Mouse (Mus musculus) ES-Bruce4 (cell line): ENCODE measurements around the gene Gtf2a1.

Experiments
- EP300 ChIP-seq: IDR thresholded peaks from 2 replicates; pipeline ENCODE4 v1.6.1; 2011; ENCODE audit warnings: low read depth, low read length; ENCODE audit not compliant: insufficient read depth
- POLR2A ChIP-seq: IDR thresholded peaks from one replicate; pipeline ENCODE4 v1.8.1; 2011; ENCODE audit warnings: low read length; ENCODE audit not compliant: insufficient read depth

DNA sequence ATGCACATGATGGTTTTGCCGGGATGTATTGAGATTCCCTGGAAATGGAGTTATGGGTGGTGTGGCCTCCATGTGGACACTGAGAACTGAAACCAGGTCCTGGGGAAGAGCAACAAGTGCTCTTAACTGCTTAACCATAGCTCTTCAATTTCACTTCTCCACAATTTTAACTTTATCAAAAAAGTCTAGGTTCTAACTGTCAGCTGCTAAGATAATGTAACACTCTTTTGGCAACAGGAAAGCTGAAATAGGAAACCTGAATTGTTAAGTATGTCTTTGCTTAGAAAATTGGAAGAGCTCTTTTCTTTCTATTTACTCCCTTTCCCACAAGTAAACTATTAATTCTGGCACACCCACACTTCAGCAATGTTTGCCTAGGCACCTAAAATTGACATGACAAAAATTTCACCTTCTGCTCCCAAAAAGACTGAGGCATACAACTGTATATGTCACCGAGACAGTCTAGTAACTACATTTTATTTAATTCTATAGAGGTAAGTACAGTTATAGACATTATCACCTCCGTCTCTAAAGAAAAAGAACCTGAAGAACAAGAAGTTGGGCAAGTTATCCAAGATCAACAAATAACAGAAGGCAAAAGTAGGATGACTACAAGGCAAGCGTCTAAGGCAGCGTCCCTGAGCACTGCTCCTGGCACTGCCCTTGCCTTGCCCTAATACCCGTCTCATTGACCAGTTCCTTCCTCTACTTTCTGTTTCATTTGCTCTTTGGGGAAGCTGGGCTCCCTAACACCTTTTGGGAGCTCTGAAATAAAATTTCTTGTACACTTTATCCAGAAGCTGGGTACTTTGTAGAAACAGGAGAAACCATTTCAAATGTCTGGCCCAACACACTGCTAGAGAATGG is 8.8 kb downstream of the Gtf2a1 start:
- TF ChIP-seq EP300: no peak
- TF ChIP-seq POLR2A: no peak
